7 mouse cellular contexts compared by ENCODE assay signal in the genomic region with DNA sequence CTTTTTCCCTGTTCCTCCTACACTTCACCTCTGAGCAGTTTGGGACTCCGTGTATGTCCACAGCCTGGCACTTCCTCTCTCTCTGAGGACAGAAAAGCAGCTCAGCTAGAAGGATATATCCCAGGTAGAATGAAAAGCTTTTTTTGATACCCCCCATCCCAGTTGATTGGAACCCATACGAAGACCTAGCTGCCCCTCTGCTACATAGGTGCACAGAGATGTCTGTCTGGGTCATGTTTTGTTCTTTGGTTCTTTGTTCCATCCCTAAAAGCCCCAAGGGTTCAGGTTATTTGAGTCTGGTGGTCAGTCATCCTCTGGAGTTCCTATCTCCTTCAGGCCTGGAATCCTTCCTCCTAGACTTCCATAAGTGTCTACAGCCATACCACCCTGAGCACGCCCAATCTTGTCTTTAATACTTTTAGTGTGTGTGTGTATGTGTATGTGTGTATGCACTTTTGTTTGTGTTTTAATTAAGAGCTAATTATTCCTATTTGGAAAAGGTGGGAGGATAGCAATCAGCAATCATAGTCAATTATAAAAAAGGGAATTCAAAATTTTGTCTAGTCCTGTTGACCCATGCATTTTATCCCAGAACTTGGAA.
DNase-seq lines count a peak whose midpoint lies in the region; ATAC-seq lines count a peak whose summit lies in the region.
"Not testable (repeated sequence)": the region's sequence is repeated elsewhere in the genome, so short reads cannot be mapped to it uniquely, and the experiment has no call there.

No protein-coding gene starts in this region.

- not testable (repeated sequence) for H3K9ac ChIP-seq in heart, embryonic 12.5 days; hindbrain, embryonic 14.5 days; limb, embryonic 12.5 days (replicated peaks); midbrain, embryonic 13.5 days (replicated peaks); stomach, embryonic 16.5 days (ENCODE audit: low read length)

- not testable (repeated sequence) for H3K4me3 ChIP-seq in heart, embryonic 12.5 days; hindbrain, embryonic 14.5 days (replicated peaks; ENCODE audit: low read length); limb, embryonic 12.5 days (replicated peaks); midbrain, embryonic 13.5 days (replicated peaks); stomach, embryonic 16.5 days (replicated peaks; ENCODE audit: low read length)

- peak; percentile 40; the same call in 1 of the 2 replicates for ATAC-seq in cerebellum, adult (ENCODE audit: insufficient number of reproducible peaks, low FRiP score, low TSS enrichment)
- ATAC-seq in erythroid progenitor cell, adult 5-6 weeks (replicated peaks; ENCODE audit: low FRiP score, poor library complexity, severe bottlenecking): 0 out of 2 replicates have a peak, but pooled peaks have one; percentile 19
- peak; percentile 29; the same call in 1 of the 2 replicates for ATAC-seq in heart, embryonic 12.5 days (ENCODE audit: insufficient number of reproducible peaks, low FRiP score)
- ATAC-seq in hindbrain, embryonic 14.5 days (ENCODE audit: low FRiP score): peak; percentile 48; the same call in 1 of the 2 replicates
- 0 out of 2 replicates have a peak, but pooled peaks have one; percentile 75 for ATAC-seq in limb, embryonic 12.5 days (ENCODE audit: insufficient number of reproducible peaks, insufficient read depth, low FRiP score, low TSS enrichment, low read depth)
- ATAC-seq in midbrain, embryonic 13.5 days: peak; percentile 50; the same call in 1 of the 2 replicates
- peak; percentile 50; the same call in 1 of the 2 replicates for ATAC-seq in stomach, embryonic 16.5 days (ENCODE audit: insufficient read depth, low FRiP score)

- not testable (repeated sequence) for H3K36me3 ChIP-seq in heart, embryonic 12.5 days; hindbrain, embryonic 14.5 days (replicated peaks; ENCODE audit: control insufficient read depth, insufficient read depth); limb, embryonic 12.5 days; midbrain, embryonic 13.5 days; stomach, embryonic 16.5 days (ENCODE audit: control insufficient read depth, insufficient read depth, low read length)

- not testable (repeated sequence) for H3K4me1 ChIP-seq in heart, embryonic 12.5 days (replicated peaks); hindbrain, embryonic 14.5 days (replicated peaks; ENCODE audit: control insufficient read depth, insufficient read depth, low read length); limb, embryonic 12.5 days (replicated peaks); midbrain, embryonic 13.5 days (replicated peaks); stomach, embryonic 16.5 days (ENCODE audit: control insufficient read depth, insufficient read depth, low read length)

- not testable (repeated sequence) for DNase-seq in hindbrain, embryonic 14.5 days (ENCODE audit: low spot score)

- H3K4me2 ChIP-seq in heart, embryonic 12.5 days; hindbrain, embryonic 14.5 days (replicated peaks); limb, embryonic 12.5 days; midbrain, embryonic 13.5 days (replicated peaks); stomach, embryonic 16.5 days (ENCODE audit: low read depth, low read length): not testable (repeated sequence)

- H3K9me3 ChIP-seq in heart, embryonic 12.5 days (replicated peaks); hindbrain, embryonic 14.5 days (ENCODE audit: control insufficient read depth, low read length); limb, embryonic 12.5 days; midbrain, embryonic 13.5 days; stomach, embryonic 16.5 days (replicated peaks; ENCODE audit: control insufficient read depth, low read length): not testable (repeated sequence)

- H3K27ac ChIP-seq in heart, embryonic 12.5 days (ENCODE audit: poor library complexity, severe bottlenecking); hindbrain, embryonic 14.5 days; limb, embryonic 12.5 days; midbrain, embryonic 13.5 days; stomach, embryonic 16.5 days (ENCODE audit: low read length): not testable (repeated sequence)

- not testable (repeated sequence) for H3K27me3 ChIP-seq in heart, embryonic 12.5 days (replicated peaks); hindbrain, embryonic 14.5 days (ENCODE audit: control insufficient read depth, insufficient read depth, low read length); limb, embryonic 12.5 days; midbrain, embryonic 13.5 days; stomach, embryonic 16.5 days (ENCODE audit: control insufficient read depth, insufficient read depth, low read length)

- 59% methylated on average over 3 of the region's 3 CpGs for WGBS in heart, embryonic 12.5 days
- 74% methylated on average over 3 of the region's 3 CpGs for WGBS in hindbrain, embryonic 14.5 days
- WGBS in limb, embryonic 12.5 days: 65% methylated on average over 3 of the region's 3 CpGs
- 67% methylated on average over 3 of the region's 3 CpGs for WGBS in midbrain, embryonic 13.5 days
- 63% methylated on average over 3 of the region's 3 CpGs for WGBS in stomach, embryonic 16.5 days

Comparison
In these comparisons a context has a peak if more than half of its experiments do, and no peak if none do; other contexts are left out.
1. ATAC-seq: peak in every context shown above with its lines; median percentile 75 in limb, embryonic 12.5 days; 50 in midbrain, embryonic 13.5 days; 50 in stomach, embryonic 16.5 days; 48 in hindbrain, embryonic 14.5 days; 40 in cerebellum, adult; 29 in heart, embryonic 12.5 days; 19 in erythroid progenitor cell, adult 5-6 weeks.